Mouse (Mus musculus): ENCODE measurements around the gene Ak8.

Gene Ak8

DNA sequence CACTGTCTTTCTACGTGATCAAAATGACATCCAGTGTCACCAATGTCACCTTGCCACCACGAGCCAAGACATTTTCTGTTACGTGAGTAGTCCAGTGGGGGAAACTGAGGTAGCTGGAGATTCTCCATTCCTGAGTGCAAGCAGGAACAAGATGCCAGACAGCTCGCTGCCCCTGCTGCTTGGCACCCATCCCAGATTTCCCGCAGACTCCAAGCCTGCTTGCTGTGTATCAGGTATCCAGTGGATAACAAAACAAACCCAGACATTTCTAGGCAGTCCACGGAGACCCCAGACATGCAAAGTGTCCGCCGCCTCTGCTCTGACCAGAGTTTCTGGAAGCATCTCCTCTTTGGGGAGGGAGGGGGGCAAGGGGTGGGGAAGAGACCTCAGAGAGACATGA is 52.4 kb downstream of the Ak8 start:
- Histone ChIP-seq H3K27me3 (ENCODE audit: control insufficient read depth, insufficient read depth, low read length, poor library complexity, severe bottlenecking) (no peaks in the 10 kb centered on the region), H3K36me3 (ENCODE audit: control insufficient read depth, insufficient read depth, low read length, poor library complexity, severe bottlenecking) (no peaks in the 10 kb centered on the region)
- DNase-seq (ENCODE audit: low read depth, low spot score) = no peak

DNA sequence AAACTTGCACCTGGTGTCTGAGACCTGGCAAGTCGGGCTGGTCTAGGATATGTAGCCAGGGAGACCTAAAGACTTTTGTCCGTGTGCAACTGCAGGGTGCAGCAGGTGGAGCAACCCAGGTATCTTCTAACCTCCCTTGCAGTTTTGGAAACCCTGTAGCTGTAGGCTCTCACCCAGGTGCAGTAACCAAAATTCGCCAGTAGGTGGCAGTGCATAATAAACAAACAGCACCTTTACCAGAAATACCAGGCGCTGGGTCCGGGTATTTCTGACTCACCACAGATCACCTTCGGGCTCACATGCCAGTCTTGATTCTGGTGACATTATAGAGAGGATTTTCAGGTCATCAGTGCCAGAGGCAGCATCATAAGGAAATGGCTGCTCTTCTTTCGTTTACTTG is 55.5 kb downstream of the Ak8 start:
- H3K36me3 ChIP-seq (ENCODE audit: control insufficient read depth, insufficient read depth, low read length, poor library complexity, severe bottlenecking) = no peaks in the 10 kb centered on the region
- peak; percentile 88 for DNase-seq (ENCODE audit: low read depth, low spot score)
- H3K27me3 ChIP-seq (ENCODE audit: control insufficient read depth, insufficient read depth, low read length, poor library complexity, severe bottlenecking) = no peaks in the 10 kb centered on the region

DNA sequence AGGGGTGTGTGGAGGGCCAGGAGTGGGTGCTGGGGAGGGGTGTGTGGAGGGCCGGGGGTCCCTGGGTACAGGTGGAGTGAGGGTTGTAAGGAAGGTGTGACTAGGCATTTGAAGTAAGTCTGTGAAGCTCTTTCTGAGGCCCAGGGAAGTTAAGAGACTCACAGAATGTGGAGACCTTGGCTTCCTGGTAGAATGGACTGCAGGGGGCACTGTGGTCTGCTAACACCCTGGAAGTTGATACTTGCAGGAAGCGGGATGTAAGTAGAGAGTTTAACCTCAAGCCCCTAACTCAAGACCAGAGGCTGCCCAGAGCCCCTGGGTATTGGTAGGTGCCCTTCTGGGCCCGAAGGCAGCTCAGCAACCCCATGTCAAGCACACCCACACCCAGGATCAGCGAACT is 56.2 kb downstream of the Ak8 start:
- H3K36me3 ChIP-seq (ENCODE audit: control insufficient read depth, insufficient read depth, low read length, poor library complexity, severe bottlenecking) = no peaks in the 10 kb centered on the region
- no peaks in the 10 kb centered on the region for H3K27me3 ChIP-seq (ENCODE audit: control insufficient read depth, insufficient read depth, low read length, poor library complexity, severe bottlenecking)
- peak; percentile 65 for DNase-seq (ENCODE audit: low read depth, low spot score)

DNA sequence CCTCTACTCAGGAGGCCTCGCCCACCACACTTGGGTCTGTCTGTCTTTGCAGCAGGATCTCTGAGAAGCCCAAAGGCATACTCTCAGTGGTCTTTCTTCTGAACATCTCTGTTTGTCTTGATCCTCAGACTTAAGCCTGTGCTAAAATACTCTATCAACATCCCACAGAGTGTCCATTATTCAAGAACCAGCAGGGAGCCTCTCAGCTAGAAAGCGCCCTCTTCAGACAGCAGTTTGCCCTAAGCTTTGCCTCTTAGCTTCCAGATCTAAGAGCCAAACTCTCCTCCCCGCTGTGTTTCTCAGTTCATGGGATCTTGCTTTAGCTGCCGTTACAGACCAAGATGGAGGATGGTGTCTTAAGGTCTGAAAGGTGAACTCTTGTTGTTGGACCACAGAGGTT is 59.5 kb downstream of the Ak8 start:
- no peak for DNase-seq (ENCODE audit: low read depth, low spot score)
- Histone ChIP-seq H3K27me3 (ENCODE audit: control insufficient read depth, insufficient read depth, low read length, poor library complexity, severe bottlenecking) (no peaks in the 10 kb centered on the region), H3K36me3 (ENCODE audit: control insufficient read depth, insufficient read depth, low read length, poor library complexity, severe bottlenecking) (no peaks in the 10 kb centered on the region)

DNA sequence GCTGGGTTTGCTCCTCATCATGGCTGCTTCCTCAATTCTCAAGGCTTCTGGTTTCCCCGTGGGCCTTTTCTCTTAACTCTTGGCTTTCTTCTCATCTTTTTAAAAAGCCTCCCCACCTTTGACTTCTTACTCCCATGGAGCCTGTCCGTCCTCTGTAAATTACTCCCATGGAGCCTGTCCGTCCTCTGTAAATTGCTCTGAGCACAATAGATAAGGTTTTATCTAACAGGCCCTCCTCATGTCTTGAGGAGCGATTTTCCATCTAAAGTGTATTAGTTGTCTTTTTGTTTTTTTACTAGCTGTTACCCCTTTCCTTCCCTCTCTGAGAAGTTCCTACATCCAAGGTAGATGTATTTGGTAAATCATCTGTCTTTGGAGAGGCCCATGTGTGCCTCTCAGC is 66.6 kb downstream of the Ak8 start:
- DNase-seq (ENCODE audit: low read depth, low spot score) = no peak
- Histone ChIP-seq H3K27me3 (ENCODE audit: control insufficient read depth, insufficient read depth, low read length, poor library complexity, severe bottlenecking) (no peaks in the 10 kb centered on the region), H3K36me3 (ENCODE audit: control insufficient read depth, insufficient read depth, low read length, poor library complexity, severe bottlenecking) (no peaks in the 10 kb centered on the region)

DNA sequence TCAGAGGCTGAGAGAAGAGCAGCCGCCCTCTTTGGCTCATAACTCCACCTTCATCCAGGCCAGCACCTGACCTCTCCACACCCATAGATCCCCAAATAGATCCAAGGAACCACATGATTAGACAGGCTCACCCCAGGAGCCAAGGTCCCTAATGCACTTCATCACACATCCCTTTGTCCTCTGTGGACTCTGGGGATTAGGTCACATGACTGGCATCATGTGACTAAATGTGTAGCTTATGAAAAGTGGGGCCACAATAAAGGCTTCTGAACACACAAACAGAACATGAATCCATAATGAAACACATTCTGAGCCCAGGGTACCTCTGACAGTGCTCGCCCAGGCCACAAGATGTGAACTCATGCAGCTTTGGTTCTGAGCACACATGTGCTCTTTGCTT is 67.1 kb downstream of the Ak8 start:
- DNase-seq (ENCODE audit: low read depth, low spot score) = no peak
- no peaks in the 10 kb centered on the region for H3K36me3 ChIP-seq (ENCODE audit: control insufficient read depth, insufficient read depth, low read length, poor library complexity, severe bottlenecking)
- no peaks in the 10 kb centered on the region for H3K27me3 ChIP-seq (ENCODE audit: control insufficient read depth, insufficient read depth, low read length, poor library complexity, severe bottlenecking)

DNA sequence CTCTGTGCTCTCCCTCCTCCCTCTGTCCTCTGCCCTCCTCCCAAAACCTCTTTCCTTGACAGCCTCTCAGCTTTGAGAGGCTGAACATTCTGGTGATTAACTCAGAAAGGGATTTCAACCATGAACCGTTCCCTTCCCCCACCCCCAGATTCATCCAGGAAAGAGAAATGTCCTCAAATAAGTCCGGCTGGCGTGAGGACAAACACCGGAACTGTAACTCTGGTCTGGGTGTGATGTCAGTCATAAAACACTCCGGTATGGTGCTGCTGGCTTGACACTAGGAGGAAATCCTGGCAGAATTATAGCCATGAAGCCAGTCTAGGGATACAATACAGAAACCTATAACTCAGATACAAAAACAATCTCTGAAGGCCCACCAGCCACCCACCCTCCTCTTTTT is 70.7 kb downstream of the Ak8 start:
- H3K27me3 ChIP-seq (ENCODE audit: control insufficient read depth, insufficient read depth, low read length, poor library complexity, severe bottlenecking) = no peaks in the 10 kb centered on the region
- no peak for DNase-seq (ENCODE audit: low read depth, low spot score)
- no peaks in the 10 kb centered on the region for H3K36me3 ChIP-seq (ENCODE audit: control insufficient read depth, insufficient read depth, low read length, poor library complexity, severe bottlenecking)

DNA sequence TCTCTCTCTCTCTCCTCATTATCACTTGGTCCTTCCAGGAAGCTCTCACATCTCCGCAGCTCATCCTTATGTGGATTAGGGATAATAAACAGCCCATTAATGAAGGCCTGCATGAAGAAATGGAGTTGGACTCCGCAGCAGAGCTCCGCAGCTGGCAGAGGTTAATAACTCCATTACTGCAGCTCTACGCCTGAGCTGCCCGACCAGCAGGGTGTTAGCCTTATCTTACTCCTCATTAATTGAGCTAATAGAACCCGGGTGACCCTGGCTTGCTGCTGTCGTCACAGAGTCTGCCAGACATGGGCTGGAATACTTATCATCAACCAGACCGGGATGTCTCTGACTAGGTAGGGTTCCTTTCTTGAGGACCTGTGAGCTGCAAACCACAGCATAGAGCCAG is 74.1 kb downstream of the Ak8 start:
- no peak for DNase-seq (ENCODE audit: low read depth, low spot score)
- Histone ChIP-seq H3K36me3 (ENCODE audit: control insufficient read depth, insufficient read depth, low read length, poor library complexity, severe bottlenecking) (no peaks in the 10 kb centered on the region), H3K27me3 (ENCODE audit: control insufficient read depth, insufficient read depth, low read length, poor library complexity, severe bottlenecking) (no peaks in the 10 kb centered on the region)

DNA sequence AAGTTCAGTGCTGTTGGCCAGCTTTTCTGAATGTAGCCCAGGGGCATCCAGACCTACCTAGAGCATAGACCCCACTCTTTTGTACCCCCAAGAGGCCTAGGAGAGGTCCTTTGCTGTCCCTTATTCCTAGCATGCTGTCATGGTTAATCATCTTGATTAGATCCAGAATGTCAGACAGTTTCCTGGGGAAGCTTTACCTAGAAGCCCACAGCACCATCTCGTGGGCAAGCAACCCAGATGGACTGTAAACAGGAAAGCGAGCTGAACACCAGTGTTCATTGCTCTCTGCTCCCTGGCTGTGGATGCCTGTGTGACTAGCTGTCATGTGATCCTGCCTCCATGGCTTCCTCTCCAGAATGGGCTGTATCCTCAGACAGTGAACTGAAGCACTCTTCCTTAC is 76.8 kb downstream of the Ak8 start:
- no peak for DNase-seq (ENCODE audit: low read depth, low spot score)
- no peaks in the 10 kb centered on the region for H3K36me3 ChIP-seq (ENCODE audit: control insufficient read depth, insufficient read depth, low read length, poor library complexity, severe bottlenecking)
- no peaks in the 10 kb centered on the region for H3K27me3 ChIP-seq (ENCODE audit: control insufficient read depth, insufficient read depth, low read length, poor library complexity, severe bottlenecking)

DNA sequence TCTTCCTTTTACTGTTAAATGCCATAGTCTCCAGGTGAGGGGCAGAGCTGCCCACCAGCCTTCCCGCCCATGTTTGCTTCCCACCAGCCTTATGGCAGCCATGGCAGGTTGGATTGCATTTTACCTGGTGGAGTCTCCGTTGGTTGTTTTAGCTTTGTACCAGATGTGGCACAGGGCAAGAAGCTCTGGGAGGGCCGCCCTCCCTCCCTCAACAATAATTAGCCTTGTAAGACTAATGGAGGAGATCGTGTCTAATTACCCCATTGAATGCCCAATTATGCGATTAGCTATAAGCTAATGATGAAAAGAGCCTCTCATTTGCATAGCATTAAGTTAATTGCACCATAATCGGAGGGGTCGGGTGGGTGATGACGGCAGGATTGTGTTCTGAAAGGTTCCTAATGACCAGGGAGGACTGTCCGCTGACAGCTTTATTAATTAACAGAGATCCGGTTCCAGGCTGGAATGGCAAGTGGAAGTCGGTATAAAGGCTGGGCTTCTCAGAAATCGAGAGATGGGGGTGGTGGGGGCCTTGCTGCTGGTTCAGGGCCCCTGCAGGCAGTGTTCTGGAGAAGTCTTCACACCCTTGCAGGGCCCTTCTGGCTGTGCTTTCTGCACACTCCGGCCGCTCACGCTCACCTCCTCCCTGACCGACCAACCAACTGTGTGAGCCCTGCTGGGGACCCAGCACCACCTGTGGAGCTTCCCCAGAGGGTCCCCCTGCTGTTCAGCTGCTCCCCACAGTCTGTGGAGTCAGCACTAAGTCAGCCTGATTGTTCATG is 80.2 kb downstream of the Ak8 start:
- Histone ChIP-seq H3K27me3 (ENCODE audit: control insufficient read depth, insufficient read depth, low read length, poor library complexity, severe bottlenecking) (no peaks in the 10 kb centered on the region), H3K36me3 (ENCODE audit: control insufficient read depth, insufficient read depth, low read length, poor library complexity, severe bottlenecking) (no peaks in the 10 kb centered on the region)
- no peak for DNase-seq (ENCODE audit: low read depth, low spot score)

DNA sequence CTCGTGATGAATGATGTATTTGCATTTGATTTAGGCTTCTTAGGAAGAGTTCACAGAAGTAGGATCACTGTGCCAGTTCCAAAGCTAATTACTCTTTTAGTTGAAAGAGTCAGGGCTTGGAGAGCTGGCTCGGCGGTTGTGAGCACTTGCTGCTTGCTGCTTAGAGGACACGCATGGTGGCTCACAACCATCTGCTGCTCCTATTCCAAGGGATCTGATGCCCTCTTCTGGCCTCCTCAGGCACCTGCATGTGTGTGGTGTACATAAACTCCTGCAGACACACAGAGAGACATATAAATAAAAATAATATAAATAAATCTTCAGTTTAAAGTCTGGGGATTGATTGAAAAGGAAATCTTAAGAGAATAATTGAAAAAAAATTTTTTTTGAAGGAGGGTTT is 81.3 kb downstream of the Ak8 start:
- no peak for DNase-seq (ENCODE audit: low read depth, low spot score)
- Histone ChIP-seq H3K27me3 (ENCODE audit: control insufficient read depth, insufficient read depth, low read length, poor library complexity, severe bottlenecking) (no peaks in the 10 kb centered on the region), H3K36me3 (ENCODE audit: control insufficient read depth, insufficient read depth, low read length, poor library complexity, severe bottlenecking) (no peaks in the 10 kb centered on the region)

DNA sequence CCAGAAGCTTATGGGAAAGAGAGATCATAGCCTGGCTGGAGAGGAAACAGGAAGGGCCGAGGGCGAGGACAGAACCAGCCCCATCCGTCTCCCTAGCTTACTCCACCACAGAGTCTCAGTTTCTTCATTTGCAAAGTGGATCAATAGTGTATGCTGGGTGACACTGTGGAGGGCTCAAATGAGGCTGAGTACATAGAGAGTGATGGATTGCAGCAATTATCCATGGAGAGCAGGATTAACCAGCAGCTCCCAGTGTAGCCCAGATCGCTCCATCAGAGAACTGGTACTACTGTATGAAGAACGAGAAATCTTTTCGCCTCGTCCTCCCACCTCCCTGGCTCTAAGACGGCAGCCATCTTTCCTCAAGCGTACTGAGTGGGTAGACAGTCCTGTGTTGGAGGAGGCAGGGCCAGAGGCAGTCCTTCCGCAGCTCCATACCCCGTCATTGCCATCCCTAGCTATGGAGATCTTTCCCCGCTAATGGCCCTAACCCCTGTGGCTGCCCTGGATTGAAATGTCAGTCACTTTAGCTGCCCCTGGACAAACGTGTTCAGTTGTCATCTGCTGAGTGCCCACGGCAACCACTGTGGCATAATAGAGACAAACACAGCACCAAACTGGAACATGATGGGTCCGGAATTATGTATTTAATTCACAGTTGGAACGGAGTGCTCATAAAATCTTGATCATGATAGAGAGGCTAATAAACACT is 86.5 kb downstream of the Ak8 start:
- no peaks in the 10 kb centered on the region for H3K27me3 ChIP-seq (ENCODE audit: control insufficient read depth, insufficient read depth, low read length, poor library complexity, severe bottlenecking)
- no peak for DNase-seq (ENCODE audit: low read depth, low spot score)
- no peaks in the 10 kb centered on the region for H3K36me3 ChIP-seq (ENCODE audit: control insufficient read depth, insufficient read depth, low read length, poor library complexity, severe bottlenecking)

DNA sequence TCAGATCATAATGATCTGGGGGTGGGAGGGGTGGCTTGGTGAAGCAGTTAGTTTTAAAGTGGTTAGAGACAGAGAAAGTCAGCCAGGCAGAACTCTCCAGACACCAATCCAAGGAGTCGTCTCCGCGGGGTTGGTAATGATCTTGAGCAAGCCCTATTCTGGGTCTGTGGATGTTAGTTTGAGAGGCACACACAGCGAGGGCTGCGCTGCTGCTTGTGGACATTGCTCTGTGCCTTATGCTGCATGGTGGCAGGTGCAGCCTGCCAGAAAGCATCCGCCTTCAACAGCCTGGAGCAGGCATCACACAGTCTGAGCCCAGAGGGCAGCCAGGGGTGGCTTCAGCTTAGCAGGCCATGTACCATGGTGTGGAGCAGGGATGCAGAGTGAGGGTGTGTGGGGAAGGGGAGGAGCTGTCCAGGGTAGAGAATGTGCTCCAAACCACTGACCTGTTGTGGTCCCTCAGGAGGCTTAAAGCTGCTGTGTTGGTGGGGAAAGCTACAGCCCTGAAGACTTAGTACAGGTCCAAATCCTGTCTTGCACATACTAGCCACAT is 87.2 kb downstream of the Ak8 start:
- H3K36me3 ChIP-seq (ENCODE audit: control insufficient read depth, insufficient read depth, low read length, poor library complexity, severe bottlenecking) = no peaks in the 10 kb centered on the region
- DNase-seq (ENCODE audit: low read depth, low spot score) = no peak
- no peaks in the 10 kb centered on the region for H3K27me3 ChIP-seq (ENCODE audit: control insufficient read depth, insufficient read depth, low read length, poor library complexity, severe bottlenecking)

DNA sequence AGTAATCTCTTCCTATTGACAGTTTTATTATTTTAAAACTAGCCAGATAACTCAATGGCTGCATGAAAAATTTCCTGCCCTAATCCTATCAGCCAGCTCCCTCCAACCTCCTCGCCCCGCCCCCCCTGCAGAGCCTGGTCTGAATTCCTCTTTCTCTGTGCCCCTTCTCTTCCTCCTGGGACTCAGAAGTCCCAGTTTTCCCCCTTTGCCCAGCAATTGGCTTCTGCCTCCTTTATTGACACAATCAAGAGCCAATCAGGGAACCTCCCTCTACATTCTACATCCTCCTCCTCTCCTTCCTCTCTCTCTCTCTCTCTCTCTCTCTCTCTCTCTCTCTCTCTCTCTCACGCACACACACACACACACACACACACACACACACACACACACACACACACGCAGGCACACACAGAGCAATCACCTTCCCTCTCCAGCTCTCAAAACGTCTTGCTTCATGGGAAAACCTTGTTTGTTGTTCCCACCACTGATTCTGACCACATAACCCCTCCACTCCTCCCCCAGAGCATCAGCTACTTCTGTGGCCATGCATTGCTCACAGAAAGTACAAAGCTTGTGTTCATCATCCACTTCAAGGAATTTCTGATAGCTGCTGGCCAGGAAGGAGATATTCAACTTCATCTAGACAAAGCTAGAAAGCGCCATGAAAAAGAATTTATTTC is 93.1 kb downstream of the Ak8 start:
- Histone ChIP-seq H3K27me3 (ENCODE audit: control insufficient read depth, insufficient read depth, low read length, poor library complexity, severe bottlenecking) (no peaks in the 10 kb centered on the region), H3K36me3 (ENCODE audit: control insufficient read depth, insufficient read depth, low read length, poor library complexity, severe bottlenecking) (no peaks in the 10 kb centered on the region)
- DNase-seq (ENCODE audit: low read depth, low spot score) = no peak

DNA sequence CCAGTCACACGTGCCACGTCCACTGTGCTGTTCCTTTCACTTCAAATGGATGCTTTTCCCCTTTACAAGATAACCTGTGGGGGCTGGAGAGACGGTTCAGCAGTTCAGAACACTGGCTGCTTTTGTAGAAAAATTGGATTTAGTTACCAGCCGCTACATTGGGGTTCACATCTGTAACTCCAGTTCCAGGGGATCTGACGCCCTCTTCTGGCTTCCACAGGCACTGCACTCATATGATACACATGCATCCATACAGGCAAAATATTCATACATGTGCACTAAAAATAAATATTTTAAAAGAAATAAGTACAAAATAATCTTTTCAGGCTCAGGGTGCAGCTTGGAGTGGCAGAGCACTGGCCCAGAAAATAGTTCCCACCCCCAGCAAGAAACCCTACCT is 94.7 kb downstream of the Ak8 start:
- Histone ChIP-seq H3K36me3 (ENCODE audit: control insufficient read depth, insufficient read depth, low read length, poor library complexity, severe bottlenecking) (no peaks in the 10 kb centered on the region), H3K27me3 (ENCODE audit: control insufficient read depth, insufficient read depth, low read length, poor library complexity, severe bottlenecking) (no peaks in the 10 kb centered on the region)
- DNase-seq (ENCODE audit: low read depth, low spot score) = no peak
